Mouse (Mus musculus) stomach, postnatal 0 days (tissue): ENCODE results near the gene Gm45837.

Experiments
- CTCF ChIP-seq: IDR thresholded peaks from 2 replicates; pipeline ENCODE4 v1.5.1; 2016; ENCODE audit warnings: antibody characterized with exemption, low read depth, mild to moderate bottlenecking, moderate library complexity
- EP300 ChIP-seq: optimal IDR thresholded peaks from 2 replicates; pipeline ENCODE3; 2016; ENCODE audit warnings: antibody characterized with exemption

GRCm38 (mm10) chr7:101547651-101548050, 137.0 kb downstream of the Gm45837 start:
- TF ChIP-seq EP300 (no peak), CTCF (no peak)
